Comparison of ENCODE assay signal across 27 mouse cellular contexts in genomic region chr7:88244462-88244861, GRCm38 (mm10). TPM values are rescaled to one million over a fixed set of nuclear protein-coding genes. Genes with fewer than 3 reads are reported as not detected.
A peak's percentile ranks its signal among the peaks of the same experiment; 100 is the strongest.
DNase-seq lines count a peak whose midpoint lies in the region; ATAC-seq and TF ChIP-seq lines count a peak whose summit lies in the region.
"Had no signal": no experiment of that assay in that cellular context is flagged by ENCODE, and none has a peak within 500 bp of the region (broad histone marks: within the 10 kb centered on the region; RNA-seq: fewer than 3 reads in every experiment).

No protein-coding gene starts in this region.

- no peaks in the 10 kb centered on the region for H3K36me3 ChIP-seq in lung, postnatal 0 days (ENCODE audit: insufficient read depth, low read length)
- no peaks in the 10 kb centered on the region for H3K36me3 ChIP-seq in midbrain, embryonic 14.5 days (ENCODE audit: control insufficient read depth, insufficient read depth, low read length)
- H3K36me3 ChIP-seq: embryonic facial prominence, embryonic 10.5 days; embryonic facial prominence, embryonic 13.5 days; heart, embryonic 12.5 days; heart, embryonic 15.5 days; hindbrain, embryonic 10.5 days; hindbrain, embryonic 13.5 days had no signal

- no peak overlapping the region for H3K4me3 ChIP-seq in lung, postnatal 0 days (ENCODE audit: low read depth, low read length)
- no peak overlapping the region for H3K4me3 ChIP-seq in left cerebral cortex, adult 2 months
- no peak overlapping the region for H3K4me3 ChIP-seq in midbrain, embryonic 14.5 days (replicated peaks; ENCODE audit: low read depth, low read length)
- H3K4me3 ChIP-seq: embryonic facial prominence, embryonic 10.5 days; embryonic facial prominence, embryonic 13.5 days; erythroblast, embryonic 14.5 days; forebrain, embryonic 13.5 days; gastrocnemius, adult 2 months; heart, embryonic 12.5 days; heart, embryonic 15.5 days; hindbrain, embryonic 10.5 days; hindbrain, embryonic 13.5 days had no signal

- intact Hi-C loops in left cerebral cortex, adult 2 months (cut with DNase I) = no loop called here

- no peak overlapping the region for H3K9ac ChIP-seq in lung, postnatal 0 days (replicated peaks; ENCODE audit: low read depth)
- H3K9ac ChIP-seq in midbrain, embryonic 14.5 days (replicated peaks; ENCODE audit: low read length) = no peak overlapping the region
- H3K9ac ChIP-seq: embryonic facial prominence, embryonic 13.5 days; forebrain, embryonic 13.5 days; forebrain, postnatal 0 days; heart, embryonic 12.5 days; heart, embryonic 15.5 days; hindbrain, embryonic 13.5 days had no signal

- peak; percentile 85 for DNase-seq in lung, postnatal 0 days (ENCODE audit: low spot score)
- DNase-seq in lung, postnatal 4 days = no peak
- peak; percentile 49 for DNase-seq in lung, postnatal 36 days
- no peak for DNase-seq in left cerebral cortex, adult 2 months (ENCODE audit: extremely low spot score in 1 of 2, low spot score in 2 of 2)
- no peak for DNase-seq in midbrain, embryonic 14.5 days
- DNase-seq: adrenal gland, postnatal 14 days; cerebellum, adult 11 months; cerebellum, adult 8-10 months; cerebellum, postnatal 10 days; cerebellum, postnatal 36 days; embryo, embryonic 11 days; forebrain, postnatal 0 days; gastrocnemius, adult 2 months; gastrocnemius, postnatal 14 days; heart, adult 18-20 months; heart, postnatal 10 days; heart, postnatal 36 days had no signal

- TF ChIP-seq EP300 in lung, postnatal 0 days (IDR thresholded peaks at IDR 0.05) = peak; percentile 87

- no peaks in the 10 kb centered on the region for H3K27me3 ChIP-seq in lung, postnatal 0 days (replicated peaks; ENCODE audit: insufficient read depth, low read length)
- no peaks in the 10 kb centered on the region for H3K27me3 ChIP-seq in midbrain, embryonic 14.5 days (ENCODE audit: control insufficient read depth, insufficient read depth, low read length)
- H3K27me3 ChIP-seq: embryonic facial prominence, embryonic 13.5 days; forebrain, embryonic 13.5 days; heart, embryonic 12.5 days; heart, embryonic 15.5 days; hindbrain, embryonic 13.5 days had no signal

- peak; percentile 84 for ATAC-seq in lung, postnatal 0 days
- peak; percentile 74 for ATAC-seq in granulocyte monocyte progenitor cell, adult 5-6 weeks (replicated peaks; ENCODE audit: poor library complexity, severe bottlenecking)
- no peak for ATAC-seq in midbrain, embryonic 14.5 days (ENCODE audit: low FRiP score, low TSS enrichment)
- ATAC-seq: forebrain, embryonic 13.5 days; forebrain, postnatal 0 days; hindbrain, embryonic 16.5 days had no signal

- no peaks in the 10 kb centered on the region for H3K9me3 ChIP-seq in lung, postnatal 0 days (ENCODE audit: low read length)
- H3K9me3 ChIP-seq in midbrain, embryonic 14.5 days (ENCODE audit: control insufficient read depth, low read length) = no peaks in the 10 kb centered on the region
- H3K9me3 ChIP-seq: embryonic facial prominence, embryonic 10.5 days; embryonic facial prominence, embryonic 13.5 days; forebrain, embryonic 13.5 days; heart, embryonic 12.5 days; heart, embryonic 15.5 days; hindbrain, embryonic 10.5 days; hindbrain, embryonic 13.5 days had no signal

- H3K27ac ChIP-seq in lung, postnatal 0 days (ENCODE audit: low read length) = no peak overlapping the region
- H3K27ac ChIP-seq in left cerebral cortex, adult 2 months = no peak overlapping the region
- no peak overlapping the region for H3K27ac ChIP-seq in midbrain, embryonic 14.5 days (replicated peaks; ENCODE audit: low read depth, low read length)
- H3K27ac ChIP-seq: embryonic facial prominence, embryonic 10.5 days; embryonic facial prominence, embryonic 13.5 days; forebrain, embryonic 13.5 days; gastrocnemius, adult 2 months; heart, embryonic 15.5 days; hindbrain, embryonic 10.5 days; hindbrain, embryonic 13.5 days had no signal

- no peaks in the 10 kb centered on the region for H3K4me1 ChIP-seq in lung, postnatal 0 days (ENCODE audit: insufficient read depth, low read depth, low read length)
- H3K4me1 ChIP-seq in midbrain, embryonic 14.5 days (ENCODE audit: control insufficient read depth, insufficient read depth, low read length) = no peaks in the 10 kb centered on the region
- H3K4me1 ChIP-seq: embryonic facial prominence, embryonic 10.5 days; embryonic facial prominence, embryonic 13.5 days; forebrain, embryonic 13.5 days; heart, embryonic 12.5 days; heart, embryonic 15.5 days; hindbrain, embryonic 10.5 days; hindbrain, embryonic 13.5 days had no signal

- TF ChIP-seq CTCF in lung, postnatal 0 days (IDR thresholded peaks at IDR 0.05) = no peak
- TF ChIP-seq CTCF in left cerebral cortex, adult 2 months (IDR thresholded peaks at IDR 0.05) = no peak

- H3K4me2 ChIP-seq in lung, postnatal 0 days (replicated peaks; ENCODE audit: low read depth, low read length) = no peak overlapping the region
- H3K4me2 ChIP-seq in midbrain, embryonic 14.5 days (ENCODE audit: low read length) = no peak overlapping the region
- H3K4me2 ChIP-seq: embryonic facial prominence, embryonic 13.5 days; forebrain, embryonic 13.5 days; heart, embryonic 12.5 days; heart, embryonic 15.5 days; hindbrain, embryonic 13.5 days had no signal

RNA-seq across cellular contexts. Expression of gene Ctsc, which starts 33.4 kb away (rescaled TPM):
- polyA plus RNA-seq in lung, postnatal 0 days (2015; fragmentation: Nextera tagmentation; extraction: Ambion mirVana) = 303 and 368 TPM in 2 replicates
- 64.1 and 67.9 TPM in 2 replicates for total RNA-seq in granulocyte monocyte progenitor cell, adult 5-6 weeks (2014; fragmentation: Nextera tagmentation)
- total RNA-seq in granulocyte monocyte progenitor cell, adult 5-6 weeks (2017) = 98.4 and 99.9 TPM in 2 replicates
- 1 to 10 TPM; 8.7 to 9.6 TPM for total RNA-seq in left cerebral cortex, adult 2 months (2021)
- polyA plus RNA-seq in midbrain, embryonic 14.5 days (2014; fragmentation: Nextera tagmentation; extraction: Ambion mirVana) = 5.5 and 18.8 TPM in 2 replicates

Comparison
In these comparisons a context has a peak if more than half of its experiments do, and no peak if none do; other contexts are left out.
1. DNase-seq: peak in lung, postnatal 0 days (single experiment) and lung, postnatal 36 days (single experiment); none in lung, postnatal 4 days (0 of 2), left cerebral cortex, adult 2 months (0 of 2) and midbrain, embryonic 14.5 days (single experiment).
2. RNA of gene Ctsc, which starts 33.4 kb away (total RNA-seq): 64.1 to 99.9 TPM in granulocyte monocyte progenitor cell, adult 5-6 weeks; 8.7 to 9.6 TPM in left cerebral cortex, adult 2 months; every median in the first group is over 4 times any median in the second.